Mouse (Mus musculus) cortical plate, adult 2 months (tissue): Measurements from ENCODE around the gene Dapk2.

ENCODE experiments used
- CTCF ChIP-seq: fragments of 200-500 bp; IDR thresholded peaks from 2 replicates; pipeline ENCODE4 v1.5.1; 2011; ENCODE audit warnings: mild to moderate bottlenecking, control low read depth, low read length; ENCODE audit not compliant: insufficient read depth; ENCODE audit errors: extremely low read depth
- POLR2A ChIP-seq: fragments of 200-500 bp; IDR thresholded peaks from 2 replicates; pipeline ENCODE4 v1.6.1; 2011; ENCODE audit warnings: mild to moderate bottlenecking, low read length, control low read depth; ENCODE audit not compliant: insufficient read depth; ENCODE audit errors: extremely low read depth

- TF ChIP-seq CTCF: no peak
- no peak for TF ChIP-seq POLR2A
These were observed 4.0 kb upstream of the Dapk2 start for GRCm38 (mm10) chr9:66154013-66154412.
